Mouse (Mus musculus) lung, postnatal 25 days (tissue): ENCODE measurements around the gene Dpf3.

Experiments
- DNase-seq: peaks from one replicate; pipeline ENCODE4 v3.0.0; 2022; ENCODE audit warnings: low spot score

The Dpf3 gene

DNA sequence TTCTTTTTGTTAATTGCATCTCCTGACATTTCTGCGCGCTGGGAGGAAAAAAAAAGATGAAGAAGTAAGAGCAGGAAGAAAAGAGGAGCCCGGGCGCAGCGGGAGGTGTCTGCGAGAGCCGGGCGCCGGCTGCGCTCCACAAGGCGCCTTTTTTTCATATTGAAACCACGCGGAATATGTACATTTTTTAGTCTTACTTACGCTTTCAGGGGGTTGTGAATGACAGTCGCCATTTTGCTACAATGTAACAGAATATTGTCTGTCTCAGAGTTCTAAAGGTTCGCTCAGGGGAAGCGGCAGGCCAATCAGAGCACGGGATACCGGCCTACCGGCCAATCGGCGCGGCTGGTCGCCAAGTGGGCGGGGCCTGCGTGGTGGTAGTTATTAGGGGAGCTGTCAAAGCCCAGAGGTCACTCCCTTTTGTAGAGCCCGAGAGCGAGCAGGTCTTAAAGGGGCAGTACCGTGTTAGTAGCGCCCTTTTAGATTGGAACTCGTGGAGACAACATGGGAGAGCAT is at the start of gene Dpf3:
Gene Dpf3 (minus strand): TSS at position 241 of the 516 bp plus-strand sequence.
- DNase-seq = peak; percentile 99

DNA sequence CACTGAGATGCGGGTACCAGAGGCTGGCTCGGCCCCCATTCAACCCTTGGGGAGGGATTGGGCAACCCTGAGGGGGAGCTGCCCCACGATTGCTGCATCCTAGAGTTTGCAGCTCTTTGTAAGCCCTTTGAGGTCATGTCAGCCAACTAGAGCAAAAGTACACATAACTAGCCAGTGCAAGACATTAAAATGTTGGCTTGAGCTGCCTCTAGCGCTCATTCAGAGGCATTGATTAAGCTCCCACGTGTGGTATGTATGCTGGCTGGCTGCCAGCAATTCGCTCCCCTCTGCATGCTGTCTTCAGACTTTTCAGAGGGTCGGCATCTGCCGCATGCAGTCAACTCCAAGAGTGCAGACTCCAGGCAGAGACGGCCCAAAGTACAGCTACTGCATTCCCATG is 48.5 kb upstream of the Dpf3 start:
- no peak for DNase-seq

DNA sequence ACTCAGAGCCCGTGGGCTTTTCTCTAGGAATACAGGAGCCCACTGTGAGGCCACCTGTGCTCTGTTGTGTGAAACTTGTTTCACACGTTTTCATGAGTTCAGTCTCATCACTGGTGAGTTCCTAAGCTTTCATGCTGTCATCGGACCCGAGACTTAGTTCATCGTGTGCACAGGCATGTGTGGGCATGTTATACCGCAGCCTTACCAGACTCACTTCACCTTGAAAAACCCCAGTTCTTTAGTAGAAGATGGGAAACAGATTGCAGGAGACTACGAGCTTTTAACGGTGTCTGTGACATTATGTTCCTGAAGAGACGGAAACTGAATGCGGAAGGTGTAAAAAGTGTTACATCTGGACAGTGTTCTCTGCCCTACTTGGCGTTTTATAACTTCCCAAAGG is 47.9 kb upstream of the Dpf3 start:
- DNase-seq = no peak

DNA sequence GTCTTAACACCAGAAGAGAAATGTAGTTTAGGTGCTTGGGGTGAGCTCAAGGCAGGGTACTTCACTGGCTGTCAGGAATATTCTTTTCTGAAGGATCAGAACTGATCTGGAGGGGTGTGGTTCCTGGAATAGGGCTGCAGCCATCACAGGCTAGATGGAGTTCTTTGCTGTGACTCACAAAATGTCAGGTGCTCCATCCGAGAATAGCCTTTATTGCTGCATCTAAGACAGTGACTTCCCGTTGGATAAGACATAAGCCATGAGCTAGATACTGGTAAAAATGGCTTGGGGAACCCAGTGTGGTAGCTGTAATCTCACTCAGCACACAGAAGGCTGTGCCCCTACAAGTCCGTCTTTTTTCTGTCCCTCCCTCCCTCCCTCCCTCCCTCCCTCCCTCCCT is 46.7 kb upstream of the Dpf3 start:
- no peak for DNase-seq

DNA sequence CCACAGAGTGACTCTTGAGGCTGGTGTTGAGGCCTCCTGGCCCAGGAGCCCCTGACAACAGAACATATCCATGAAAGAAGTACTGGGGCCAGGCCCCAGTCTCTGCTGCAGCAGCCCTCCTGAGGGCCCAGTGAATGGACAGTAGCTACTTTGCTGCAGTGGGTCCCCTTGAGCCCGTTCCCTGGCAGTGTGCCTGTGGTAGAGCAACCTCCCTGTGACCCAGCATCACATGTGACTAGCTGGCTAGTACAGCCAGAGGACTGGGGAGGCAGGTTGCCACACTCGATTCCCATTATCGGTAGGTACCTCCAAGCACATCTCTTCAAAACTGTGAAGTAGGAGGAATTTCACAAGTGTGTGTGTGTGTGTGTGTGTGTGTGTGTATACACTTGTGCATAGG is 45.5 kb upstream of the Dpf3 start:
- no peak for DNase-seq

DNA sequence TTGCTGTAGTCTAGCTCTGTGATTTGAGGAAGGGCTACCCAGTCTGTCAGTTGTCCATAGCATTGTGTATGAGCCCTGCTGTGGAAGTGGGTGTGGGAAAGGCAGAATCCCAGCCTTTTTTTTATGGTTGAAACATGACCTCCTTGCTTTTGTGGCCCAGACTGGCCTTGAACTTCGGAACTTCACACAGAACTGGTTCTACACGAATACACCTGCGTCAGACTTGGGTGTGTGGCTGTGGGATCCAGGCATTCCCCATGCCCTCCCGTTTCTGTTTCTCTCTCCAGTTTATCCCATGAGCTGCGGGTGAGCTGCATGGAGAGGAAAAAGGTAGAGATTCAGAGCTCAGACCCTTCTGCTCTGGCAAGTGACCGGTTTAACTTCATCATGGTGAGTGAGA is 44.5 kb upstream of the Dpf3 start:
- DNase-seq = no peak

DNA sequence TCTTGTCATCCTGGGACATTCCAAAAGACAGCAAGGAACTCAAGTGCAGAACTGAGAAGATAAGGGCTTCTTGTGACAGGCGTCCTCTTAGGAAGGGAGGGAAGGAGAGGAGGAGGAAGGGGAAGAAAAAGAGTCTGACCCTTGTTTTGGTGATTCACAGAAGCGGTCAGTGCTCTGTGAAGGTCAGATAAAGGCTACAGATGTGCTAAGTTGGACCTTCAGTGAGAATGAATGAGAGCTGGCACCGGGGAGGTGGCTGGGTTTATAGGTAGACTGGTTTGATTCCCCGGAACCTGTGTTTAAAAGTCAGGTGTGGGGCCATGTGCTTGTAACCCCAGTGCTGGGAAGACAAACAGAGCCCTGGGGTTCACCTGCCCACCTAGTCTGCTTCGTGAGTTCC is 41.1 kb upstream of the Dpf3 start:
- no peak for DNase-seq

DNA sequence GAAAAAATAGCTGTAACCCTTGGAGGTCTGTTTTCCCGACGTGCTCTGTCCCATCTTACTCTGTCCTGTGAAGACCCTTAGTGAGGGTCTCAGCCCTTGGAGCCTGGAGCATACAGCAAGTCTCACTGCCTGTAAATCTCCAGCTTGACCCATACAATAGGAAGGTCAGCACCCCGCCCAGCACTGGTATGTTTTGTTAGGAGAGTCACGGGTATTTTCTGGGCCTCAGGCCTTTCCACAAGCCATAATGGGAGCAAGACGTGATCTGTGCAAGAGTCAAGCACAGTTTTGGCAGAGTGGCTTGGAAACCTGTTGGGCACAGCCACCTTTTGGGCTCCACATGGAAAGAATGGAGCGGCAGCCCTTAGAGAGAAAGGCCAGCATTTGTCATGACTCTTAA is 40.3 kb upstream of the Dpf3 start:
- DNase-seq = no peak

DNA sequence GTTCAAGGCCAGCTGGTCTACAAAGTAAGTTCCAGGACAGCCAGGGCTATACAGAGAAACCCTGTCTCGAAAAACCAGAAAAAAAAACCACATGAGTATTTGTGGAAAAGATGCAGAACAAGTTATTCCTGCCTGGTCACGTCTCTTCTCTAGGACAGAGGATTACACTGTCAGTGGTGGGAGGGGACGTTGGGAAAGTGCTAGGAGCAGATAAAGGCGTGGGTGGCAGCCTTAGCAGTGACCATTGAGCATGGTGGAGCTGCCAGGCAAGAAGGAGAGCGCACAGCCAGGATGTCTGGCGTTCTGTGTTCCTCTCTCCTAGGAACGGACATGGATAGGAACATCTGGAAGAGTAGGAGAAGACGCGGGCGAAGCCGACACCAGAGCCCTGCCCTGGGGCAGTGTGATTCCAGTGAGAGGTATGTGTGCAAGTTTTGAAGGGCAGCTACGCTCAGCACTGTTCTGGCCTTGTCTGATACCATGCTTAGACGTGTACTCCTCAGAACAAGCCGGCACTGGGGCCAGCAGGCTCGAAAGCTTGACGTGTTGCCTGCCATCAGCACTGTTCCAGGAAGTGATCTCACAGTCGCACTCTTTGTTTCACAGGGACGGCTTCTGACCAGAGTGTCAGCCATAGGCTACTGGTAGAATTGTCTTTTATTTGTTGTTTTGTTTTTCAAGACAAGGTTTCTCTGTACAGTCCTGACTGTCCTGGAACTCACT is 38.5 kb upstream of the Dpf3 start:
- no peak for DNase-seq

GRCm38 (mm10) chr12:83524329-83524728 is 36.8 kb upstream of the Dpf3 start:
- no peak for DNase-seq

DNA sequence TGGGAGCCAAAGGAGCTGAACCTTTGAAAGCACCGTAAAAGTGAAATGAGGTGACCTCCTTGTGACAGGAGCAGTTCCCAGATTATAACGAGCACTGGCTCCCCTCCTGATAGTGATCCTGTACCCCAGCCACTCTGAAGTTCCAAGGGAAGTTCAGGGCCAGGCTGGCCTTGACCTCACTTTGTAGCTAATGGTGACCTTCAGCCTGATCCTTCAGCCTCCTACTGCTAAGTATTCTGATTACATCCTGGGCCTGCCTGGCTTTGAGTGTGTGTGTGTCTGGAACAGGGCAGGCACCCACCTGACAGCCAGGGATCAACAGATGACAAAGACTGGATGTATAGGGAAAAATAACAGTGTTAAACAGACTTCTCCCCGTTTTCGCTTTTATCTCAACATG is 36.4 kb upstream of the Dpf3 start:
- DNase-seq = no peak

GRCm38 (mm10) chr12:83523056-83523455 is 35.5 kb upstream of the Dpf3 start:
- DNase-seq = no peak

- no peak for DNase-seq
Observed at GRCm38 (mm10) chr12:83521083-83521482, 33.6 kb upstream of the Dpf3 start.

DNA sequence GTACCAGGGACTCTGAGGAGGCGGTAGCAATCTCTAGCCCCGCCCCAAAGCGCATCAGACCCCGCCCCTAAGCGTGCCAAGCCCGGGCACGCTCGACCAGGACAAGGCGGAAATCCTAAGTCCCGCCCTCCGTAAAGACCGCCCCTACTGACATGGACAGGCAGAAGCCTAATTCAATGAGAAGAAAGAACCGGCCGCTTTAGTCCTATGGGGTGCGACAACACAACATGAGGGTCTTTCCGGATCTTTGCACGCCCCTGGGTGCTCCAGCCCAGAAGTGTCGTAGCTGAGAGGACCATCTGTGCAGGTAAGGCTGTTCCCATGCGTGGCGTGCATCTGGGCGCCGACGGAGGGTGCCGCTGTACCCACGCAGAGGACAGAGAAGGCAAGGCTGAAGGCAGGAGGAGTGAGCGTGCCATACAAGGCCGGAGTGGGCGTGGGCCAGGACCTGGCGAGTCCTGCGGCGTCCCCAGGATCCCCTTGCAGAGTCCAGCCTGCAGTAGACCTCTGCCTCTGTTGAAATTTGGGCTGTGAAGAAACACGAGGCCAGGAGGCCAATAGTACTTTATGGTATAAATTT is 32.9 kb upstream of the Dpf3 start, which contains the start of gene Dcaf4:
Gene Dcaf4 (plus strand): TSS at position 156 of the 580 bp plus-strand sequence.
- DNase-seq = peak; percentile 98

DNA sequence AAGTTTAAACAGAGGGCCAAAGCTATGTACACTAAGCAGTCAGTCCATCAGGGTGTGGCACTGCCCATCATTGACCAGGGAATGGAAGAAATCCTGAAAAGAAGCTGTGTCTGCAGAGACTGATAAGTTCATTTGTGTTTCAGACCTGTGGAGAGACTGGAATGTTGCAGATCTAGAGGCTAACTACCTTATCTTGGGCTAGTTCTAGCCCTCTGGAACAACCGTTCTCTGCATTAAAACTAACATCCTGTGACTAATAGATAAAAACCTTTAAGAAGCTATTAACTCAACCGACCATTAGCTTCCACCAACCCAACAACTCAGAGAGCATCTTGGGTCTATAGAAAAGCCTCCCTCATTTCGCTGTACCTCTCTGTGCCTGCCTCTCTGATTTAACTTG is 30.1 kb upstream of the Dpf3 start:
- DNase-seq = no peak

GRCm38 (mm10) chr12:83514216-83514615 is 26.7 kb upstream of the Dpf3 start:
- no peak for DNase-seq

DNA sequence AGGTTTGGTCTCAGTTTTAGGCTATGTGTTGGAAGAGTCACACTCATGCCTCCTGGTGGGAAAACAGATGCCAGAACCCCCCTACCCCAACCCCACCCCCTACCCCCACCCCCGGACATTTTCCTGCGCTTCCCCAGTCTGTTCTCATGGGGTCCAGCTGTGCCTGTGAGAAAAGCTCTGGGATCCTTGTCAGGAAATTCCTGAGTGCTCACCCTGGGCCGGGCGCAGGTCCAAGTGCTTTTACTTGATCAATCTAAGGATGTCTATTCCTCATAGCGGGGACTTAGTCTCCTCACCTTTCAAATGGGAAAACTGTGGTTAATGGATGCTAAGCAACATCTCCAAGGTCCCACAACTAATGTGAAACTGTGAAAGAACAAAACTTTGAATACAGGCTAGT is 25.7 kb upstream of the Dpf3 start:
- DNase-seq = no peak

GRCm38 (mm10) chr12:83512783-83513182 is 25.3 kb upstream of the Dpf3 start:
- DNase-seq = no peak

DNA sequence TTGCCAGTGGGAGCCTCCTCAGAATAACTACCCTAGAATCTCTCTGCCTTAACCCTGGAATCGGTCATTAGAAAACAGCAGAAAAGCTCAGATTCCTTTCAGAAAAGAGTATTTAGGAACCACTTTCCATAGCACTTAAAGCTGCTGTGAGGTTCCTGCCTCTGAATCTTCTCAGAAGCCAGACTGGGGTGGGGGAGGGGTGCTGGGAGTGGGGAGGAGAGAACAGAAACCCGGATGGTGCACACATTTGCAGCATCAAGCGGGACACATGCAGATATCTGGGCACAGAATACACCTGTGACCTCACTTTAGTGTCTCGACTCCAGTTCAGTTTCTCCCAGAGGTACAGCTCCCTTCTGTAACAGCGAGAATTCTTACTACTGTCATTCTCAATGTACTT is 23.1 kb upstream of the Dpf3 start:
- no peak for DNase-seq

GRCm38 (mm10) chr12:83506543-83506942 is 19.0 kb upstream of the Dpf3 start:
- DNase-seq = no peak

GRCm38 (mm10) chr12:83502190-83502589 is 14.7 kb upstream of the Dpf3 start:
- DNase-seq = peak; percentile 72

DNA sequence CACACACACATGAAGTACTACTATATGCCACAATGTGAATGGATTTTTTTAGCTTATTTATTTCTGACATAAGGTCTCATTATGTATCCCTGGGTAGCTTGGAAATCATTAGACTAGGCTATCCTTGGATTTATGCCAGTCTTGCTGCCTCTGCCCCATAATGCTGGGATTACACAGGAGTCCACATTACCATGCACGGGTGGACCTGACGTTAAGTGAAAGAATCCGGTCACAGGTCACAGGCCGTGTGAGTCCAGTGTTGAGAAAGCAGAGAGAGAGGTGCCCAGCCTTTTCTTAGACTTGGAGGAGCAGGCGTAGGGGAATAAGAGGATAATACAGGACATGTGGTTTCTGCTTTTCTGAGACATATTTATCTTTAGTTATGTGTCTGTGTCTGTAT is 11.7 kb upstream of the Dpf3 start:
- DNase-seq = no peak

DNA sequence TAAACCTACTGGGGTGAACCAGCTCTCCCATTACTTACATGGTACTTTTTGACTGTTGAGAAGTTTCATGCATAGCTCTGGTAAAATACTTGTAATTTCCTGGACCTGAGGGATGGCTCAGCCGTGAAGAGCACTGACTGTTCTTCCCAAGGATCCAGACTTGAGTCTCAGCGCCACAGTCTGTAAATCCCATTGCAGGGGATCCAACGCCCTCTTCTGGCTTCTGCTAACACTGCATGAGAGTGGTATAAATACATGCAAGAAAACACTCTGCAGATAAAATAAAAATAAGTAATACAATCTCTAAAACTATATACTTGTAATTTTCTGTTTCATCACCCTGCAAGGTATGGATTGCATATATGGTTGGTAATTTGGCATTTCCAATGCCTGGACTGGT is 10.4 kb upstream of the Dpf3 start:
- DNase-seq = no peak

DNA sequence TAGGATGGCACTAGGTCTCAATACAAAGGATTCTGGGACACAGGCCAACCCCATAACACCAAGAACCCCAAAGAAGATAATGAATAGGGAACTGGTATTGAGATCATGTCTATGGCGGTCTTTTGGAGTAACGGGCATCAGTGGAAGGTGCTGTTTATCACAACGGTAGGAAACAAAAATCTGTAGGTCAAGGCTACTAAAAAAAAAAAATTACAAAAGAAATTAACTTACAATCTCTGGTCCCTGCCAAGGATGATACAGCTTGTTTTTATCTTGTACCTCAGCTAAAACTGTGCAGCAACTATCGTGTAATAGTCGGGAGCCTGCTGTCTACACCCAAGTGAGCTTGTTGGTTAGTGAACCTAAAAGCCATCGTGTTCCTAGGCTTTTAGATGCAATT is 9.2 kb upstream of the Dpf3 start:
- DNase-seq = no peak
